Mouse (Mus musculus): ENCODE measurements around the gene Tmem183a. TPM values are rescaled to one million over a fixed set of nuclear protein-coding genes. Genes with fewer than 3 reads are reported as not detected.

Tmem183a gene
- 10 to 100 TPM; 74.1 to 76.0 TPM for total RNA-seq (2023)

DNA sequence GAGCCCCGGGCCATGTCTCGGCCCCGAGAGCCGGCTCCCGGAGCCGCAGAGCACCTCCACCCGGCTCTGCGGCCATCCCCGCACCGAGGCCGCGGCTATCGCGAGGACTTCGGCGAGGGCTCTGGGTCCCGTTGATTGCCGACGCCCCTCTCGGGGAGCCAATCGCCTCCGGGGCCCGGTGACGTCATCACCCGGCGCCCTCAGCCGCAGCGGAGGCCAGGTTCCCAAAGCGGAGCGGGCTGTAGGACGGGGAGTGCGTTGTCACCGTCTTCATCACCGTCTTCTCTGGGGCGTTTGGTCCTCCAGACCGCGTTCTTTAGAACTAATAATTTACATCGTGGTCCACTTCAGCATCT, at the start of gene Tmem183a:
Gene Tmem183a (minus strand): TSS at position 123 of the 356 bp plus-strand sequence.

DNA sequence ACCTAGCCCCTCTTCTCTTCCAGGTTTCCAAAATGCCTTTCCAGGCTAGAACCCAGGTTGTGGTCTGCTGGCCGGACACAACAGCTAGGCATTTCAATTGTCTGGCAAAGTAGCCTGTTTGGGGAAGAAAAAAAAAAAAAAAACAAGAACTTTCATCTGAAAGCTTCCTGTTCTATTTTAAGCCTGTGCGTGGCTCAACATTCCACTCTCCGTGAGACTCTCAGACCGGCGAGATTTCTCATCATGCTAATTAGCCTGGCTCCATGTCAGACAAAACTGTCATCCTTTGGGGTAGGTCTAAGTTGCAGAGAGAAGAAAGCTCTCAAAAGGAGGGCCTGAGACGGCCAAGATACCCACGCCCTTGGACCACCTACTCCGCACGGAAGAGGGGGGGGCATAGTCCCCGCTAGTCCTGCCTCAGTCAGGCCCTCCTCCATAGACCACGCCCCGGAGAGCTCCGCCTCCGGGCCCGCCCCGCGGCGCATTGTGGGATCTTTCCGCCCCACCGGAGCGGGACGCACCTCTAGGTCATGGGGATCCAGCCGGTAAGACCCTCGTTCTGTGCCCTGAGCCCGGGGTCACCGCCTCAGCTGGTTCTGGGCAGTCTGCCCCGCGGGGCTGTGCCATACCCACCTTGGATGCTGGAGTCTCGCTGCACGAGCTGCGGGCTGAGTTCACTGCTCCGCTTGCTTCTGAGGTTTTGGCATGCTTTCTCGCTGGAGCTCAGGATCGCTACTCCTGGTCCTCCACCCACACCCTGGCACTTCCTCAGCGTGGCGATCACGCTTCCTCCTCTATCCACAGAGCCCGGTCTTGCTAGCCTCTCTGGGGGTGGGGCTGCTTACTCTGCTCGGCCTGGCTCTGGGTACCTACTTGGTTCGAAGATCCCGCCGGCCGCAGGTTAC, 44.0 kb upstream of the Tmem183a start, which contains the start of gene Cyb5r1:
Gene Cyb5r1 (plus strand): TSS at position 51 of the 905 bp plus-strand sequence.

GRCm38 (mm10) chr1:134385666-134386065, 23.9 kb upstream of the Tmem183a start, which contains the start of gene 4933406M09Rik:
Gene 4933406M09Rik (plus strand): TSS chr1:134385940.

GRCm38 (mm10) chr1:134332770-134333271, 29.0 kb downstream of the Tmem183a start, which contains the start of gene Ppfia4:
Gene Ppfia4 (minus strand): TSS chr1:134332928.

Other genes starting within 250 kb of the Tmem183a start
- gene Chil1, start 179.8 kb downstream of the Tmem183a start, total RNA-seq (2023): not detected
- not detected for gene Mybph, start 168.5 kb downstream of the Tmem183a start, total RNA-seq (2023)
- not detected for gene Adora1, start 126.5 kb downstream of the Tmem183a start, total RNA-seq (2023)
- gene Myog, start 72.0 kb downstream of the Tmem183a start, total RNA-seq (2023): not detected
- gene Ppfia4, start 29.1 kb downstream of the Tmem183a start, total RNA-seq (2023): under 1 TPM; 0.52 to 0.71 TPM
- gene 4933406M09Rik, start 24.0 kb upstream of the Tmem183a start, total RNA-seq (2023): not detected
- gene Cyb5r1, start 43.6 kb upstream of the Tmem183a start, total RNA-seq (2023): 10 to 100 TPM in 1 of 2 experiments, 1 to 10 TPM in 1; 7.0 to 11.1 TPM
- gene Adipor1, start 53.4 kb upstream of the Tmem183a start, total RNA-seq (2023): 10 to 100 TPM; 72.1 to 76.9 TPM
- 10 to 100 TPM; 34.0 to 42.7 TPM for gene Klhl12, start 93.6 kb upstream of the Tmem183a start, total RNA-seq (2023)
- 10 to 100 TPM; 23.6 to 26.5 TPM for gene Rabif, start 132.7 kb upstream of the Tmem183a start, total RNA-seq (2023)
- not detected for gene Mgat4e, start 187.7 kb upstream of the Tmem183a start, total RNA-seq (2023)
- gene Kdm5b, start 198.2 kb upstream of the Tmem183a start, total RNA-seq (2023): 10 to 100 TPM; 44.8 to 45.4 TPM

Data from B cell, adult 67 days (primary cell).